Mouse (Mus musculus) ES-Bruce4 (cell line): ENCODE data around the gene Sco2.

Experiments used
- CTCF ChIP-seq: IDR thresholded peaks from one replicate; pipeline ENCODE4 v1.8.1; 2011; ENCODE audit warnings: low read depth, low read length
- POLR2A ChIP-seq: IDR thresholded peaks from one replicate; pipeline ENCODE4 v1.8.1; 2011; ENCODE audit warnings: low read length; ENCODE audit not compliant: insufficient read depth

GRCm38 (mm10) chr15:89399716-89400115 is 26.1 kb upstream of the Sco2 start:
- TF ChIP-seq CTCF (no peak), POLR2A (no peak)
